Mouse (Mus musculus) layer of hippocampus, adult 8-10 months (tissue): ENCODE measurements around the gene Dnah10. TPM values are rescaled to one million over a fixed set of nuclear protein-coding genes. Genes with fewer than 3 reads are reported as not detected.
A peak's percentile ranks its signal among the peaks of the same experiment; 100 is the strongest.

Experiments
- DNase-seq, 2 experiments: peaks; one replicate each; pipeline ENCODE4 v3.0.0; 2022; ENCODE audit warnings: low spot score in 2 of 2
- total RNA-seq, 4 experiments: library from RNA; stranded (reverse); gene quantifications; 2 replicates each; pipeline ENCODE4 v1.2.4; 2022

Dnah10 gene
- total RNA-seq, 4 experiments from 2014 or later: 0.56 to 1.5 (median 0.92) TPM

DNA sequence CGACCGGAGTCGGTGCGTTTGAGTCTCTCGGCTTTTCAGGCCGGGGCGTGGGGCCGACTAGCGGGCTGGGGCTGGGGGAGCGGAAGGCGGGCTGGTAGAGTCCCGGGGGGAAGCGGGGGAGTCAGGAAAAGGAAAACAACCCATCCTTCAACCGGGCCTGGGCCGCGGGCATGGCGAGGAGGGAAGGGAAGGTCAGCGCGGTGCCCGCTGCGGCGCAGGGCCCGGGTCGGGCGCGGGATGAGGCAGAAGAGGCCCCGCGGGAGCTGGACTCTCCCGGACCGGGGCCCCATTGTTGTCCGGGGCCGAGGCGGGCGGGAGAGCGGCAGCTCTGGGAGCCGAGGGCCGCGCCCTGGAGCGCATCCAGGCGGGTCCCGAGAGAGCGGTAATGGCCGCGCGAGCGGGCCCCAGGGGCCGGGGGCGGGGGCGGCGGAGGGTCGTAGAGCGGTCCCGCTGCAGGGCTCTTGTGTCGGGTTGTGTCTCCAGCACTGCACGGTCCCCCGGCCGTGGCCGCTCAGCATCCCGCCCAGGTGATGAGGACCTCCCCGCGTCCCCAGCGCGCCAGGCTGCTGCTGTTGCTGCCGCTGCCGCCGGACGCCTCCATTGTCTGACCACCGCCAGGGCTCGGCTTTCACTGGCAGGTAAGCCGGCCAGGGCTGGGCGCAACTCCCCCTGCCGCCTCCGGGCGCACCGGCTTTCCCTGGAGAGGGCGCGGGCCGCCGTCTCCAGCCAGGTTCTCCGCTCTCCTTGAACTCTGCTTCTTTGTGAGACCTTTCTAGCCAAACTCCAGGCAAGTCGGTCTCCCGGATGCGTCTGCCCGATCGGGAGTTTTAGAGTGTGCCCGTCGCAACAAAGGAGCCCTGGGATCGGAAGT lies 138.2 kb downstream of the Dnah10 start:
- no peak for DNase-seq

DNA sequence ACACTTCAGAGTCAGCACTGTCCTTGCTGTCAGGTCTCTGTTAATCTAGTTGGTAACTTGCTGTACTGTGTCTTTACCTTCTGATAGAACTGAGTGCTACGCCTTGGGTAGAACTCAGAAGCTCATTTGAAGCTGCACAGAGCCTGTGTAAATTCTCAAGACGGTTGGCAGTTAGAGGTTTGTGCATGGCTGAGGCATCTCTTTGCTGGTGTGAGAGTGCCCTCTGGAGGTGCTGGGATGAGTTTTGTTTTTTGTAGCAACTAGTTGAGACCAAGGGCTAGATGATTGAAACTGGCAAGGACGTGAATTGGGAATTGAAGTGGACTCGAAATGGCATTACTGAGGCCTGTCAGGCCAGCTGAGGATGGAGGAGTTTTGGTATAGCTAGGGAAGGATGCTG lies 144.1 kb downstream of the Dnah10 start:
- peak; percentile 44 to 79 for DNase-seq

DNA sequence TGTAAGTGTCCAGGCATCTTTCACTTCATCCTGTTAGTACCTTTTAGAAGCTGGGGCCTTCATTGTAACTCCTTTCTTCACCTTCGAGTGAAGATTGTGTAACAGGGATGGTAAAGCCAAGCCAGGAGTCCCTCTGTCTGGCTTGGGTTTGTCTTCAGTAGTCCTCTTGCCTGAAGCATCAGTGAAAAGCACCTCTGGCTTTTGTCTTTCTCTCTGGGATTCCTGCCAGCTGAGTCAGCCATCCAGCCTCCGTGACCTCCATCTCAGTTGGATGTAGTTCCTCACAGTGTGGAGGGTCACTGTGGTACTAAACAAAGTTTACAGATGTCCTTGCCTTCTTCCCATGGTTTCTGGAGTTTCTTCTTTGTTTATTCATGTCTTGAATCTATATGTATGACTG lies 147.1 kb downstream of the Dnah10 start:
- DNase-seq: no peak

DNA sequence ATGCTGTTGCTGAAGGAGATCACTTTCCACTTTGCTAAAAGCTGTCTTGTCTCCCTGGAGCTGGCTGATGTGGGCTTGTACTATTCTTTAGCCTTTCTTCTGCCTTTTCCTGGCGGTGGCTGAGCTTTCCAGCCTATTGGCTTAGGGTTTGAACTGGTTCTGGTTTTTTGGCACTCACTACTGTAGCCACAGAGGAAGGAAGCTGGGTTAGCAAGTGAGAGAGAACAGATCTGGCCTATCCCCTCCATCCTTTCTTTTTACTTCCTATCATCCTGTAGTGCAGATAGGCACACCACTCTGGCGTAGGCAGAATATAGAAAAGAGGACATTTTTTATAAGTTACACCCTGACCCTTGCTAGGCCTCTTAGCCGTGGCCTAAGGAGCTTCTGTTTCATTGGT lies 148.2 kb downstream of the Dnah10 start:
- DNase-seq: no peak

DNA sequence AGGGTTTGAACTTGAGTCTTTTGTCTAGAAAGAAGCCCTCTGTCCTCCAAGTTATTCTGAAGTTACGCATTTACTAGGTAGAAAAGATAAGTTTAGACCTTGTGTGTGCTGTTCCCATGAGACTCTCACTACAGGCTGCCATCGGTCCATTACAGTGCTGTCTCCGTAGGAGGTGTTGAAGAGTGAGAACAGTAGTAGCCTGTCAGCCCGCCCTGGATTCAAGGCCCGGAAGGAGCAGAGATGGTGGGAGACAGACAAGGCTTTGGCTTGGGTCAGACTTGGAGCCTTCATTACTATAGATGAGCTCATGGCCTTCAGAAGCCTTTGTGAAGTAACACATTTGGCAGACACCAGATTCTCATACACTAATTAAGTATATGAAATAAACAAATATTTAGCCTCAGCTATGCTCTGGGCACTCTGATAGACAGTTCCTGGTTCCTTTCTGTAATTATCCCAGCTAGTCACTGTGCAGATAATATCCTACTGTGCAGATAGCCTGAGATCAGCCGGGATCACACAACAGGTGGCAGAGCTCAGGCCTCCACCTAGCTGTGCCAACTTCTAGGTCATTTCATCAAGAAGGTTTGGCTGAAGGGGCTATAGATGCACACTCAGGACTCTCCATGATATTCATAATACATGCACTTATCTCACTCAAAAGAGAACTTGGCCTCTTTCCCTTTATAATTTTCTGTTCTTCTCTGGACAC lies 149.2 kb downstream of the Dnah10 start:
- DNase-seq: no peak

DNA sequence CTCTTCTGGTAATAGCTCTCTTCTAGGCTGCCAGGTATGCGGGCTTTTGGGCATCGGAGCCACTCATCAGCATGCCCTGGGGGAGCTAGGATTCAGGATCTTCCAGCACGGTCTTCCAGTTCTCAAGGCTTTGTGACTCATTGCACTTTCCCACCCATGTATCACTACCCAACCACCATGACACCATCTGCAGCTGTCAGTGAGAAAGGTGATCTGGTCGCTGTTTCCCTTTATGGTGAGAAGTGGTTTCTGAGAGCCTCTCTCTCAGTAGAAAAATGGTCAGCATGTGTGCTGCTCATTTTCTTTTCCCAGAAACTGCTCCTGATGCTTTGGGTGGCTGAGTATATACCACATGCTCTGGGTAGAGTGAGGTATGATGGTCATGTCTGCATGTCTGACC lies 154.4 kb downstream of the Dnah10 start:
- no peak for DNase-seq

DNA sequence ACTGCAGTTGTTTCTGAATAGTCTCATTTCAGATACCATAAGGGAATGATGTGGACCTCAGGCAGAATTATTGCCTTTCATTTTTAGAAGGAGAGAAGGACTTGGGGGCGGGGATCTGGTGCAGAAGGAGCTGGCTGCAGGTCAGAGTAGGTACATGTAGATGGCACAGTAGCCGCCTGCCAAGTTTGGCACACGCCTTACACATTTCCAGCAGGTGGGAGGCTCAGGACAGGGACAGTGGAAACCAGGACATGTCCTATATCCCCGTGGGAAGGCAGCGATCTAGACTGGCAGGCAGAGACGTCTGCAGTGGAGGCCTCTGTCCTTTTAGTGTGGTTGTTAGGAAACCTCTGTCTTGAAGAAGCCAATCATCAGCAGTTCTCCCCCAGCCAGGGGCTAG lies 154.9 kb downstream of the Dnah10 start:
- DNase-seq: no peak

DNA sequence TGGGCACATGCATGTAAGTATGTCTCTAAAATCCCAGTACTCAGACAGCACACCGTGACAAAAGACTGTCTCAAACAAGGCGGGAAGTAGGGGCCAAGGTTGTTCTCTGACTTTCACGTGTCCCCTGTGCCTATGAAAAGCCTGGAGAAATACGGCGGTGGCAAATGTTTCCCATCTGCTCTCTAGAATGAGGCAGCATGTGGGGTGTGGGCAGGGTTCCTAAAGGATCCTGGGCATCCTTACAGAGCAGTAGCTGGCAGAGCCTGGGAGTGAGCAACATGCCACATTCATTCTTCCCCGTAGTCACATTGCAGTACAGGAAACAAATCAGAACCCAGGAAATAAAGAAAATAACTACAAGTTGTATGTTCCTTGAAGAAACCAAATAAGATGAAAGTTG lies 159.0 kb downstream of the Dnah10 start:
- DNase-seq: peak; percentile 72 to 83

Other genes with a start within 250 kb of the Dnah10 start
- 10 to 100 TPM; 15.5 to 21.0 (median 17.2) TPM for gene Rilpl2, start 246.7 kb upstream of the Dnah10 start, total RNA-seq
- 10 to 100 TPM; 25.7 to 31.5 (median 28.6) TPM for gene Snrnp35, start 242.0 kb upstream of the Dnah10 start, total RNA-seq
- gene Rilpl1, start 193.7 kb upstream of the Dnah10 start, total RNA-seq: 10 to 100 TPM; 67.1 to 69.2 (median 68.8) TPM
- gene Tmed2, start 184.4 kb upstream of the Dnah10 start, total RNA-seq: 100 to 1,000 TPM; 100 to 117 (median 109) TPM
- gene Ddx55, start 172.2 kb upstream of the Dnah10 start, total RNA-seq: 10 to 100 TPM; 27.5 to 36.8 (median 29.6) TPM
- 10 to 100 TPM; 34.2 to 36.9 (median 35.2) TPM for gene Eif2b1, start 146.0 kb upstream of the Dnah10 start, total RNA-seq
- gene Gtf2h3, start 145.9 kb upstream of the Dnah10 start, total RNA-seq: 10 to 100 TPM; 28.9 to 36.7 (median 31.6) TPM
- 10 to 100 TPM; 58.9 to 66.3 (median 61.6) TPM for gene Atp6v0a2, start 96.5 kb upstream of the Dnah10 start, total RNA-seq
- 10 to 100 TPM; 70.4 to 76.4 (median 72.7) TPM for gene Ccdc92, start 137.3 kb downstream of the Dnah10 start, total RNA-seq
- 10 to 100 TPM; 60.6 to 73.4 (median 65.8) TPM for gene Zfp664, start 137.6 kb downstream of the Dnah10 start, total RNA-seq